Mouse (Mus musculus): ENCODE data around the gene Chil5. TPM values are rescaled to one million over a fixed set of nuclear protein-coding genes. Genes with fewer than 3 reads are reported as not detected.
"Not testable (repeated sequence)": the region's sequence is repeated elsewhere in the genome, so short reads cannot be mapped to it uniquely, and the experiment has no call there.

Gene Chil5
- 0.16 TPM in 1 of 2 replicates, not detected in the other for polyA plus RNA-seq (2015; fragmentation: Nextera tagmentation; extraction: Ambion mirVana)

DNA sequence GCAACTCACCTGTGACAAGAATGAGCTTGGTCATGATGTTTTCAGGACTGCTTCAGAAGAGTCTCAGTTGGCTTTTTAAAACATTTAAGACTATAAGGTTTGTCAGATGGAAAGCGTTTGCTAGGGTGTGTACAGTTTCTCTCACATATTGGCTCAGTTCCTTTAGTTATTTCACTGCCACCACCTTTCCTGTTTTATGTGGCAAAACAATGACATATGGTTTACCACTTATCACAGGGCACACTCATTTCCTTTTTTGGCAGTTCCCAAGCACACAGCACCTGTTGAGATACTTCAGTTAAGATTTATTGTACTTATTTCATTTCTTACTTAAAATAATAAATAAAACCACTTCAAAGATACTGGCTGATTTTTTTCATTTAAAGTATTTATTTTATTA is at the start of gene Chil5:
Chil5 (minus strand) TSS at position 34 of the 400 bp plus-strand sequence.
- ATAC-seq: no peak
- Histone ChIP-seq H3K4me3 (ENCODE audit: low read depth, low read length) (no peak within 1 kb of the TSS), H3K9me3 (ENCODE audit: control insufficient read depth) (no peaks in the 10 kb centered on the region), H3K36me3 (ENCODE audit: control insufficient read depth, insufficient read depth) (no peaks in the 10 kb centered on the region), H3K9ac (ENCODE audit: low read depth, low read length) (no peak within 1 kb of the TSS), H3K27ac (ENCODE audit: low read depth, low read length) (no peak within 1 kb of the TSS), H3K4me2 (replicated peaks; ENCODE audit: low read depth) (no peak within 1 kb of the TSS), H3K4me1 (replicated peaks; ENCODE audit: control insufficient read depth, insufficient read depth, low read length) (no peaks in the 10 kb centered on the region), H3K27me3 (replicated peaks; ENCODE audit: control insufficient read depth, insufficient read depth, low read length) (no peaks in the 10 kb centered on the region)
- TF ChIP-seq CTCF (IDR thresholded peaks at IDR 0.05; ENCODE audit: low read depth): no peak
- WGBS: 86% methylated on average over 1 of the region's 1 CpGs

DNA sequence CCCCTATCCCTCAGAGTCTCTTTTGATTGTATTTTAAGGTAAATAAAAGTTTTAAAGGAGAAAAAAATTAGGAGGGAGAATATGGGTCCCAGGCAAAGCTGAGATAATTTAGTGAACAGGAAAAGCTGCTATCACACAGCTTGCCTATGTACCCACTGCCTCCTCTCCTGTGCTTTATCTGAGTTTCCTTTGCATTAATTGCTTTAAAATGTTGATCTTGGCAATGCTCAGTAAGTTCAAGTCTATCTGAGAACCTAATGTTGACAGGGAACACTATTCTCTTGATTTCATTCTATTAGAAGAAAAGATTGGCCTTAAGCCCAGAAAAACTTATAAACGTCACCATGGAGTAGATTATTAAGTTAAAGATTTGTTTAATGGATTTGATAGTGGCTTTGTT is 42.2 kb upstream of the Chil5 start:
- Histone ChIP-seq H3K4me3 (ENCODE audit: low read depth, low read length) (no peak overlapping the region), H3K9me3 (ENCODE audit: control insufficient read depth) (no peaks in the 10 kb centered on the region), H3K4me2 (replicated peaks; ENCODE audit: low read depth) (no peak overlapping the region), H3K27ac (ENCODE audit: low read depth, low read length) (no peak overlapping the region), H3K27me3 (replicated peaks; ENCODE audit: control insufficient read depth, insufficient read depth, low read length) (no peaks in the 10 kb centered on the region), H3K9ac (ENCODE audit: low read depth, low read length) (no peak overlapping the region), H3K36me3 (ENCODE audit: control insufficient read depth, insufficient read depth) (no peaks in the 10 kb centered on the region), H3K4me1 (replicated peaks; ENCODE audit: control insufficient read depth, insufficient read depth, low read length) (no peaks in the 10 kb centered on the region)
- no peak for TF ChIP-seq CTCF (IDR thresholded peaks at IDR 0.05; ENCODE audit: low read depth)
- ATAC-seq: no peak
- WGBS: 26% methylated on average over 1 of the region's 1 CpGs

DNA sequence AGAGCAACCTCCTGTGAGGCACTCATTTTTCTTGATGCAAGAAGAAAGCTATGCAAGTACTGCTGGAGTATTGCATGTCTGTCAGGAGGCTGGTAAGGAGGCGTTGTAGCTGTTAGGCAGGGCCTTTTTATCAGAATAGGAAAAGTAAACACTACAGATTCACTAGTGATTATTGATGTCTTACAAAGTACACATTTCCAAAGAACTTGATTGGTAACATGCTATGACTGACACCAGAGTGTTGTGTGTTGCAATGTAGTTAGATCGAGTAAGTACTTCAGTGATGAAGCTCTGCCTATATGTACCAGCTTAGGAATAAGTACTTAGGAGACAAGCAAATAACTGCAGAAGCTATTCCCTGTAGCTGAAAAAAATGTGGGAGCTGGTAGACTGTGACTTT is 38.4 kb upstream of the Chil5 start:
- no peak for TF ChIP-seq CTCF (IDR thresholded peaks at IDR 0.05; ENCODE audit: low read depth)
- Histone ChIP-seq H3K9ac (ENCODE audit: low read depth, low read length) (no peak overlapping the region), H3K4me1 (replicated peaks; ENCODE audit: control insufficient read depth, insufficient read depth, low read length) (no peaks in the 10 kb centered on the region), H3K4me2 (replicated peaks; ENCODE audit: low read depth) (no peak overlapping the region), H3K36me3 (ENCODE audit: control insufficient read depth, insufficient read depth) (no peaks in the 10 kb centered on the region), H3K27me3 (replicated peaks; ENCODE audit: control insufficient read depth, insufficient read depth, low read length) (no peaks in the 10 kb centered on the region), H3K4me3 (ENCODE audit: low read depth, low read length) (no peak overlapping the region), H3K27ac (ENCODE audit: low read depth, low read length) (no peak overlapping the region), H3K9me3 (ENCODE audit: control insufficient read depth) (no peaks in the 10 kb centered on the region)
- ATAC-seq: no peak
- 59% methylated on average over 2 of the region's 2 CpGs for WGBS

DNA sequence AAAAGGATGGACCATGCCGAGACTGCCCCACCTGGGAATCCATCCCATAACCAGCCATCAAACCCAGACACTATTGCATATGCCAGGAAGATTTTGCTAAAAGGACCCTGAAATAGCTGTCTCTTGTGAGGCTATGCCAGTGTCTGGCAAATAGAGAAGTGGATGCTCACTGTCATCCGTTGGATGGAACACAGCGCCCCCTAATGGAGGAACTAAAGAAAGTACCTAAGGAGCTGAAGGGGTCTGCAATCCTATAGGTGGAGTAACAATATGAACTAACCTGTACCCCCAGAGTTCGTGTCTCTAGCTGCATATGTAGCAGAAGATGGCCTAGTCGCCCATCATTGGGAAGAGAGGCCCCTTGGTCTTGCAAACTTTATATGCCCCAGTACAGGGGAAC is 35.1 kb upstream of the Chil5 start:
- not testable (repeated sequence) for H3K4me3 ChIP-seq (ENCODE audit: low read depth, low read length); H3K4me2 ChIP-seq (replicated peaks; ENCODE audit: low read depth); H3K9me3 ChIP-seq (ENCODE audit: control insufficient read depth); H3K27ac ChIP-seq (ENCODE audit: low read depth, low read length); H3K9ac ChIP-seq (ENCODE audit: low read depth, low read length); ATAC-seq; H3K36me3 ChIP-seq (ENCODE audit: control insufficient read depth, insufficient read depth); H3K27me3 ChIP-seq (replicated peaks; ENCODE audit: control insufficient read depth, insufficient read depth, low read length); H3K4me1 ChIP-seq (replicated peaks; ENCODE audit: control insufficient read depth, insufficient read depth, low read length)
- 35% methylated on average over 5 of the region's 5 CpGs for WGBS

DNA sequence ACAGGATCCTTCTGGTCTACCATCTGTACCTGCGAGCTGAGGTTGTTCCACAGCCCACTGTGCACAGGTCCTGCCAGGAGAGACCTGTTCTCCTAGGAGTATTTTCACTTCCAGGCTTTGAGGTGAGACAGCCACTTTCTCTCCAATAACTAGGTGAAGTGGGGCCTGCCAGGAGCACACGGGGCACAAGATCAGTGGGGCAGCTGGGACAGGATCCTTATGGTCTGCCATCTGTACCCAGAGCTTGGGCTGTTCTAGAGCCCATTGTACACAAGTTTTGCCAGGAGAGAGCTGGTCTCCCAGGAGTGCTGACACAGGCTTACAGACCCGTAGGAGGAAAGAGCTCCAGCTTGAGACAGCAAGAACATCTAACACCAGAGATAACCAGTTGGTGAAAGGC is 25.4 kb upstream of the Chil5 start:
- no peak overlapping the region for H3K4me3 ChIP-seq (ENCODE audit: low read depth, low read length)
- WGBS: 81% methylated on average over 3 of the region's 3 CpGs

DNA sequence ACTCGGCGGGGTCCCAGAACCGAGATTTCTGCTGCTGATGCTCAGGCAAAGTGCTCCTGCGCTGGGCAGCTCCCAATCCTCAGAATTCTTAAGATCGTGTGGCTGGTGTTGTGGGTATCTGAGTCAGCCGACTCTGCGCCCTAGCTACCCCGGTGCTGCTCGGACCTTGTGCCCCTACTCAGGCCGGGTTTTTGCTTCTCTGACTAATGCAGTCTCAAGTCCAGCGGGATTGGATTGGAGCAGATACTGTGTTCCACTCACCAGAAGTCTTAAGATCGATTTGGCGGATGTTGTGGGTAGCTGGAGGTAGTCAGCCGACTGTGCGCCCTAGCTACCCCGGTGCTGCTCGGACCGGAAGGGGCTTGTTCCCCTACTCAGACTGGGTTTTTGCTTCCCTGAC is 19.3 kb upstream of the Chil5 start:
- no peak for ATAC-seq
- WGBS: 59% methylated on average over 18 of the region's 18 CpGs
- no peak overlapping the region for H3K4me2 ChIP-seq (replicated peaks; ENCODE audit: low read depth)
- no peak overlapping the region for H3K9ac ChIP-seq (ENCODE audit: low read depth, low read length)
- no peak for TF ChIP-seq CTCF (IDR thresholded peaks at IDR 0.05; ENCODE audit: low read depth)
- H3K4me3 ChIP-seq (ENCODE audit: low read depth, low read length): no peak overlapping the region
- H3K9me3 ChIP-seq (ENCODE audit: control insufficient read depth): no peaks in the 10 kb centered on the region
- H3K4me1 ChIP-seq (replicated peaks; ENCODE audit: control insufficient read depth, insufficient read depth, low read length): no peaks in the 10 kb centered on the region
- H3K36me3 ChIP-seq (ENCODE audit: control insufficient read depth, insufficient read depth): no peaks in the 10 kb centered on the region
- no peaks in the 10 kb centered on the region for H3K27me3 ChIP-seq (replicated peaks; ENCODE audit: control insufficient read depth, insufficient read depth, low read length)
- no peak overlapping the region for H3K27ac ChIP-seq (ENCODE audit: low read depth, low read length)

More for the DNA sequence above, 25.4 kb upstream of the Chil5 start:
- Histone ChIP-seq H3K4me1 (replicated peaks; ENCODE audit: control insufficient read depth, insufficient read depth, low read length) (no peaks in the 10 kb centered on the region), H3K27me3 (replicated peaks; ENCODE audit: control insufficient read depth, insufficient read depth, low read length) (no peaks in the 10 kb centered on the region), H3K36me3 (ENCODE audit: control insufficient read depth, insufficient read depth) (no peaks in the 10 kb centered on the region), H3K27ac (ENCODE audit: low read depth, low read length) (no peak overlapping the region), H3K4me2 (replicated peaks; ENCODE audit: low read depth) (no peak overlapping the region), H3K9me3 (ENCODE audit: control insufficient read depth) (no peaks in the 10 kb centered on the region), H3K9ac (ENCODE audit: low read depth, low read length) (no peak overlapping the region)
- no peak for TF ChIP-seq CTCF (IDR thresholded peaks at IDR 0.05; ENCODE audit: low read depth)
- ATAC-seq: no peak

DNA sequence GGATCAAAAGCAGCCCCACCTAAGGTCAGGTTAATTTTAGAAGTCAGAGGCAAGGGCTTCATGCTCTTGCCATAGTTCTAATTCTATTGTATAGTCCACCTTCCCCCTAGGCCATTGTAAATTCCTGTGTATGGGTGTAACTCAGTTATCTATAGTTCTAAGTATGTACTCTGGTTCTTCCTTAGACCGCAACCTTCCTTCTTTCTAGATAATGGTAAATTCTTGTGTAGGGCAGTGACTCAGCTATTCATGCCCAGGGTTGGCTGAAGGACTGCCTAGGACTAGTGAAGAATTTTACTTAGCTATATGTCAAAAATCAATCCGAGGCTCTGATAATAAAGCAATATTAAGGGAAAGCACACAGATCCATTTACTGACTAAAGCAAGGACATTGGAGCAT is 7.7 kb upstream of the Chil5 start:
- H3K9ac ChIP-seq (ENCODE audit: low read depth, low read length): no peak overlapping the region
- H3K9me3 ChIP-seq (ENCODE audit: control insufficient read depth): no peaks in the 10 kb centered on the region
- no peak overlapping the region for H3K4me2 ChIP-seq (replicated peaks; ENCODE audit: low read depth)
- ATAC-seq: no peak
- no peak overlapping the region for H3K4me3 ChIP-seq (ENCODE audit: low read depth, low read length)
- no peak overlapping the region for H3K27ac ChIP-seq (ENCODE audit: low read depth, low read length)
- H3K27me3 ChIP-seq (replicated peaks; ENCODE audit: control insufficient read depth, insufficient read depth, low read length): no peaks in the 10 kb centered on the region
- no peaks in the 10 kb centered on the region for H3K36me3 ChIP-seq (ENCODE audit: control insufficient read depth, insufficient read depth)
- no peak for TF ChIP-seq CTCF (IDR thresholded peaks at IDR 0.05; ENCODE audit: low read depth)
- 69% methylated on average over 2 of the region's 2 CpGs for WGBS
- no peaks in the 10 kb centered on the region for H3K4me1 ChIP-seq (replicated peaks; ENCODE audit: control insufficient read depth, insufficient read depth, low read length)

Measured in intestine, postnatal 0 days (tissue).